Mouse (Mus musculus): Measurements from ENCODE around the gene Gm20431. TPM values are rescaled to one million over a fixed set of nuclear protein-coding genes. Genes with fewer than 3 reads are reported as not detected.

Gm20431 gene
- total and polyA plus RNA-seq, 2 experiments from 2014 or later, result 12.0 TPM; not detected in 1

GRCm38 (mm10) chr2:167628872-167629271 lies 32.4 kb downstream of the Gm20431 start:
- TF ChIP-seq CTCF (IDR thresholded peaks at IDR 0.05), result no peak
- DNase-seq (ENCODE audit: low spot score) (peak; percentile 24), ATAC-seq (ENCODE audit: low FRiP score) (no peak)
- Histone ChIP-seq H3K4me3 (ENCODE audit: low read depth, low read length) (no peak overlapping the region), H3K4me1 (ENCODE audit: insufficient read depth, low read length) (peaks cover 14% of the 10 kb centered on the region), H3K9me3 (ENCODE audit: low read length) (no peaks in the 10 kb centered on the region), H3K27ac (ENCODE audit: low read depth, low read length) (no peak overlapping the region), H3K36me3 (ENCODE audit: insufficient read depth, low read length) (0 out of 2 replicates have a peak, but pooled peaks cover 3% of the 10 kb centered on the region), H3K4me2 (ENCODE audit: low read depth, low read length, poor library complexity, severe bottlenecking) (no peak overlapping the region), H3K9ac (replicated peaks; ENCODE audit: low read length, poor library complexity, severe bottlenecking) (no peak overlapping the region), H3K27me3 (ENCODE audit: insufficient read depth, low read length) (no peaks in the 10 kb centered on the region)
- 71% methylated on average over 4 of the region's 4 CpGs for WGBS

- H3K4me1 ChIP-seq (ENCODE audit: insufficient read depth, low read length), result peaks cover 14% of the 10 kb centered on the region
- H3K27me3 ChIP-seq (ENCODE audit: insufficient read depth, low read length), result no peaks in the 10 kb centered on the region
- TF ChIP-seq CTCF (IDR thresholded peaks at IDR 0.05), result no peak
- H3K27ac ChIP-seq (ENCODE audit: low read depth, low read length), result no peak overlapping the region
- no peak overlapping the region for H3K9ac ChIP-seq (replicated peaks; ENCODE audit: low read length, poor library complexity, severe bottlenecking)
- ATAC-seq (ENCODE audit: low FRiP score), result no peak
- 0 out of 2 replicates have a peak, but pooled peaks cover 3% of the 10 kb centered on the region for H3K36me3 ChIP-seq (ENCODE audit: insufficient read depth, low read length)
- H3K4me2 ChIP-seq (ENCODE audit: low read depth, low read length, poor library complexity, severe bottlenecking), result no peak overlapping the region
- H3K4me3 ChIP-seq (ENCODE audit: low read depth, low read length), result no peak overlapping the region
- H3K9me3 ChIP-seq (ENCODE audit: low read length), result no peaks in the 10 kb centered on the region
- WGBS, result 80% methylated on average over 7 of the region's 7 CpGs
- DNase-seq (ENCODE audit: low spot score), result no peak
Measured at GRCm38 (mm10) chr2:167627019-167627418, 34.3 kb downstream of the Gm20431 start.

- Histone ChIP-seq H3K27ac (ENCODE audit: low read depth, low read length) (no peak overlapping the region), H3K9ac (replicated peaks; ENCODE audit: low read length, poor library complexity, severe bottlenecking) (no peak overlapping the region), H3K4me3 (ENCODE audit: low read depth, low read length) (no peak overlapping the region), H3K4me1 (ENCODE audit: insufficient read depth, low read length) (peaks cover 12% of the 10 kb centered on the region), H3K36me3 (ENCODE audit: insufficient read depth, low read length) (0 out of 2 replicates have a peak, but pooled peaks cover 3% of the 10 kb centered on the region), H3K9me3 (ENCODE audit: low read length) (no peaks in the 10 kb centered on the region), H3K27me3 (ENCODE audit: insufficient read depth, low read length) (no peaks in the 10 kb centered on the region), H3K4me2 (ENCODE audit: low read depth, low read length, poor library complexity, severe bottlenecking) (no peak overlapping the region)
- ATAC-seq (ENCODE audit: low FRiP score) (no peak), DNase-seq (ENCODE audit: low spot score) (no peak)
- 38% methylated on average over 2 of the region's 2 CpGs for WGBS
- TF ChIP-seq CTCF (IDR thresholded peaks at IDR 0.05), result no peak
Measured at GRCm38 (mm10) chr2:167625670-167626069, 35.6 kb downstream of the Gm20431 start.

- no peaks in the 10 kb centered on the region for H3K9me3 ChIP-seq (ENCODE audit: low read length)
- DNase-seq (ENCODE audit: low spot score) (no peak), ATAC-seq (ENCODE audit: low FRiP score) (no peak)
- TF ChIP-seq CTCF (IDR thresholded peaks at IDR 0.05), result no peak
- 79% methylated on average over 5 of the region's 6 CpGs for WGBS
- H3K36me3 ChIP-seq (ENCODE audit: insufficient read depth, low read length), result 0 out of 2 replicates have a peak, but pooled peaks cover 3% of the 10 kb centered on the region
- H3K4me2 ChIP-seq (ENCODE audit: low read depth, low read length, poor library complexity, severe bottlenecking), result no peak overlapping the region
- no peak overlapping the region for H3K9ac ChIP-seq (replicated peaks; ENCODE audit: low read length, poor library complexity, severe bottlenecking)
- H3K27me3 ChIP-seq (ENCODE audit: insufficient read depth, low read length), result no peaks in the 10 kb centered on the region
- no peak overlapping the region for H3K4me3 ChIP-seq (ENCODE audit: low read depth, low read length)
- 0 out of 2 replicates have a peak, but pooled peaks cover 6% of the 10 kb centered on the region for H3K4me1 ChIP-seq (ENCODE audit: insufficient read depth, low read length)
- H3K27ac ChIP-seq (ENCODE audit: low read depth, low read length), result no peak overlapping the region
Measured at GRCm38 (mm10) chr2:167624368-167625075, 36.8 kb downstream of the Gm20431 start.

- Histone ChIP-seq H3K4me3 (ENCODE audit: low read depth, low read length) (no peak overlapping the region), H3K9me3 (ENCODE audit: low read length) (no peaks in the 10 kb centered on the region), H3K9ac (replicated peaks; ENCODE audit: low read length, poor library complexity, severe bottlenecking) (no peak overlapping the region), H3K36me3 (ENCODE audit: insufficient read depth, low read length) (peaks cover 3% of the 10 kb centered on the region; the same call in 1 of the 2 replicates), H3K4me1 (ENCODE audit: insufficient read depth, low read length) (0 out of 2 replicates have a peak, but pooled peaks cover 6% of the 10 kb centered on the region), H3K27ac (ENCODE audit: low read depth, low read length) (no peak overlapping the region), H3K27me3 (ENCODE audit: insufficient read depth, low read length) (no peaks in the 10 kb centered on the region), H3K4me2 (ENCODE audit: low read depth, low read length, poor library complexity, severe bottlenecking) (no peak overlapping the region)
- DNase-seq (ENCODE audit: low spot score), result no peak
- no peak for ATAC-seq (ENCODE audit: low FRiP score)
- WGBS, result 77% methylated on average over 5 of the region's 5 CpGs
- no peak for TF ChIP-seq CTCF (IDR thresholded peaks at IDR 0.05)
Measured at GRCm38 (mm10) chr2:167622965-167623364, 38.3 kb downstream of the Gm20431 start.

- ATAC-seq (ENCODE audit: low FRiP score) (no peak), DNase-seq (ENCODE audit: low spot score) (no peak)
- Histone ChIP-seq H3K27ac (ENCODE audit: low read depth, low read length) (no peak overlapping the region), H3K9me3 (ENCODE audit: low read length) (no peaks in the 10 kb centered on the region), H3K4me1 (ENCODE audit: insufficient read depth, low read length) (0 out of 2 replicates have a peak, but pooled peaks cover 6% of the 10 kb centered on the region), H3K27me3 (ENCODE audit: insufficient read depth, low read length) (no peaks in the 10 kb centered on the region), H3K4me2 (ENCODE audit: low read depth, low read length, poor library complexity, severe bottlenecking) (no peak overlapping the region), H3K4me3 (ENCODE audit: low read depth, low read length) (no peak overlapping the region), H3K9ac (replicated peaks; ENCODE audit: low read length, poor library complexity, severe bottlenecking) (no peak overlapping the region), H3K36me3 (ENCODE audit: insufficient read depth, low read length) (peaks cover under 1% of the 10 kb centered on the region; the same call in 1 of the 2 replicates)
- WGBS, result 87% methylated on average over 13 of the region's 13 CpGs
- TF ChIP-seq CTCF (IDR thresholded peaks at IDR 0.05), result no peak
Measured at GRCm38 (mm10) chr2:167622352-167622751, 38.9 kb downstream of the Gm20431 start.

Data from midbrain, postnatal 0 days (tissue).